In the genomic region with DNA sequence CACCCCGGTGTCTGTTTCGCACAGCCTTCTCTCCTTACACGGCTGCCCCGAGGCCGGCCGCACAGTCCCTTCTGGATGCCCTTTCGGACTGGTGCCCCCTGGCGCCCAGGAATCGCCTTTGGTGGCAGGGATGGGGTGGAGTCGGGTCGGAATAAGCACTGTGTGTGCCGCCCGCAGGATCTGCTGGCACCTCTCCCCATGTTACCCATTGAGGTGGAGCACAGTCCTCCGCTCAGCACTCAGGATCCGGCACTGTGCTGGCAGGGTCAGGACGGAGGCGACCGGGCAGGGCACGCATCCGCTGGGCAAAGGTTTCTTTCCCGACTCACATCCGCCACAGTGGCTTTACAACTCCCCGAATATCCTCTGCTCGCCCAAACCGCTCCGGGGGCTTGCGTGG, we compare ENCODE assay signal across 9 mouse cellular contexts. TPM values are rescaled to one million over a fixed set of nuclear protein-coding genes. Genes with fewer than 3 reads are reported as not detected.
DNase-seq lines count a peak whose midpoint lies in the region; ATAC-seq lines count a peak whose summit lies in the region.
"Not testable (repeated sequence)": the region's sequence is repeated elsewhere in the genome, so short reads cannot be mapped to it uniquely, and the experiment has no call there.
"Had no signal": no experiment of that assay in that cellular context is flagged by ENCODE, and none has a peak within 500 bp of the region (broad histone marks: within the 10 kb centered on the region; RNA-seq: fewer than 3 reads in every experiment).

No protein-coding gene starts in this region.

- not testable (repeated sequence) for H3K27ac ChIP-seq in embryonic facial prominence, embryonic 14.5 days (replicated peaks; ENCODE audit: low read depth, low read length); kidney, embryonic 15.5 days; liver, embryonic 13.5 days; midbrain, embryonic 13.5 days

- H3K9ac ChIP-seq in embryonic facial prominence, embryonic 14.5 days (ENCODE audit: low read depth, low read length), result 0 out of 2 replicates have a peak overlapping the region, but pooled peaks have one; percentile 34
- H3K9ac ChIP-seq in kidney, embryonic 15.5 days; liver, embryonic 13.5 days; midbrain, embryonic 13.5 days (replicated peaks): not testable (repeated sequence)

- H3K4me2 ChIP-seq in embryonic facial prominence, embryonic 14.5 days (ENCODE audit: low read depth, low read length), result peak overlapping the region; percentile 36
- peak overlapping the region; percentile 51 for H3K4me2 ChIP-seq in kidney, embryonic 15.5 days
- H3K4me2 ChIP-seq in liver, embryonic 13.5 days, result 0 out of 2 replicates have a peak overlapping the region, but pooled peaks have one; percentile 36
- peak overlapping the region; percentile 42 for H3K4me2 ChIP-seq in midbrain, embryonic 13.5 days (replicated peaks)

- H3K4me3 ChIP-seq in embryonic facial prominence, embryonic 14.5 days (ENCODE audit: low read depth, low read length), result peak overlapping the region; percentile 16; the same call in 1 of the 2 replicates
- peak overlapping the region; percentile 29 for H3K4me3 ChIP-seq in kidney, embryonic 15.5 days (replicated peaks)
- not testable (repeated sequence) for H3K4me3 ChIP-seq in liver, embryonic 13.5 days (replicated peaks)
- peak overlapping the region; percentile 29; the same call in 1 of the 2 replicates for H3K4me3 ChIP-seq in midbrain, embryonic 13.5 days (replicated peaks)

- ATAC-seq in embryonic facial prominence, embryonic 14.5 days (ENCODE audit: low read depth), result peak; percentile 16
- peak; percentile 18 for ATAC-seq in granulocyte monocyte progenitor cell, adult 5-6 weeks (replicated peaks; ENCODE audit: poor library complexity, severe bottlenecking)
- peak; percentile 6 to 14 for ATAC-seq in hematopoietic stem cell, adult 5-6 weeks (replicated peaks in 1 of 2; ENCODE audit: insufficient read depth in 1 of 2, low FRiP score in 2 of 2, low TSS enrichment in 1 of 2, low read depth in 1 of 2, poor library complexity in 2 of 2, severe bottlenecking in 2 of 2)
- ATAC-seq in kidney, embryonic 15.5 days (replicated peaks; ENCODE audit: low FRiP score), result peak; percentile 30
- ATAC-seq in liver, embryonic 13.5 days (ENCODE audit: low read depth), result not testable (repeated sequence)
- peak; percentile 51 for ATAC-seq in midbrain, embryonic 13.5 days

- DNase-seq in adrenal gland, adult 18-20 months (ENCODE audit: low spot score in 2 of 2), result peak; percentile 31 to 36
- not testable (repeated sequence) for DNase-seq in embryonic facial prominence, embryonic 14.5 days (ENCODE audit: low spot score); liver, embryonic 13.5 days
- peak; percentile 31 to 77 for DNase-seq in spleen, postnatal 4 days (ENCODE audit: low spot score in 2 of 2)

- H3K9me3 ChIP-seq in embryonic facial prominence, embryonic 14.5 days (ENCODE audit: control insufficient read depth, low read length); kidney, embryonic 15.5 days (replicated peaks); liver, embryonic 13.5 days (replicated peaks); midbrain, embryonic 13.5 days: not testable (repeated sequence)

- H3K36me3 ChIP-seq in embryonic facial prominence, embryonic 14.5 days (ENCODE audit: control insufficient read depth, insufficient read depth, low read length); kidney, embryonic 15.5 days; liver, embryonic 13.5 days; midbrain, embryonic 13.5 days: not testable (repeated sequence)

- peaks cover 23% of the 10 kb centered on the region for H3K27me3 ChIP-seq in embryonic facial prominence, embryonic 14.5 days (replicated peaks; ENCODE audit: control insufficient read depth, insufficient read depth, low read length)
- peaks cover 35% of the 10 kb centered on the region for H3K27me3 ChIP-seq in kidney, embryonic 15.5 days
- H3K27me3 ChIP-seq in liver, embryonic 13.5 days, result peaks cover 42% of the 10 kb centered on the region
- H3K27me3 ChIP-seq in midbrain, embryonic 13.5 days, result peaks cover 39% of the 10 kb centered on the region

- H3K4me1 ChIP-seq in embryonic facial prominence, embryonic 14.5 days (ENCODE audit: control insufficient read depth, insufficient read depth, low read length); kidney, embryonic 15.5 days; liver, embryonic 13.5 days (replicated peaks); midbrain, embryonic 13.5 days (replicated peaks): not testable (repeated sequence)

- 4% methylated on average over 11 of the region's 27 CpGs for WGBS in embryonic facial prominence, embryonic 14.5 days
- WGBS in kidney, embryonic 15.5 days, result 2% methylated on average over 20 of the region's 27 CpGs
- WGBS in liver, embryonic 13.5 days (ENCODE audit: insufficient replicate concordance), result 5% methylated on average over 19 of the region's 27 CpGs
- WGBS in midbrain, embryonic 13.5 days, result 7% methylated on average over 19 of the region's 27 CpGs

RNA-seq across cellular contexts. Expression of a gene that starts 13.2 kb away (rescaled TPM):
- total RNA-seq in adrenal gland, adult 18-20 months (2021), result 10 to 100 TPM; 17.7 to 32.8 TPM
- 20.5 and 25.0 TPM in 2 replicates for polyA plus RNA-seq in embryonic facial prominence, embryonic 14.5 days (2014; fragmentation: Nextera tagmentation; extraction: Ambion mirVana)
- 274 and 310 TPM in 2 replicates for total RNA-seq in granulocyte monocyte progenitor cell, adult 5-6 weeks (2014; fragmentation: Nextera tagmentation)
- 498 and 520 TPM in 2 replicates for total RNA-seq in granulocyte monocyte progenitor cell, adult 5-6 weeks (2017)
- 30.2 and 49.4 TPM in 2 replicates for total RNA-seq in hematopoietic stem cell, adult 5-6 weeks (2017)
- 7.8 and 10.5 TPM in 2 replicates for polyA plus RNA-seq in kidney, embryonic 15.5 days (2015; fragmentation: Nextera tagmentation; extraction: Ambion mirVana)
- polyA plus RNA-seq in liver, embryonic 13.5 days (2015; fragmentation: Nextera tagmentation; extraction: Ambion mirVana), result 17.9 and 23.1 TPM in 2 replicates
- polyA plus RNA-seq in midbrain, embryonic 13.5 days (2015; fragmentation: Nextera tagmentation; extraction: Ambion mirVana), result 4.8 and 6.0 TPM in 2 replicates
- polyA plus RNA-seq: C2C12 had no signal

RNA-seq across cellular contexts. Expression of a gene that starts 35.8 kb away (rescaled TPM):
- 1 to 10 TPM; 3.0 to 4.2 TPM for total RNA-seq in adrenal gland, adult 18-20 months (2021)
- polyA plus RNA-seq in embryonic facial prominence, embryonic 14.5 days (2014; fragmentation: Nextera tagmentation; extraction: Ambion mirVana), result 4.4 and 12.3 TPM in 2 replicates
- total RNA-seq in granulocyte monocyte progenitor cell, adult 5-6 weeks (2014; fragmentation: Nextera tagmentation), result 1.7 and 3.8 TPM in 2 replicates
- total RNA-seq in granulocyte monocyte progenitor cell, adult 5-6 weeks (2017), result 0.47 and 1.5 TPM in 2 replicates
- total RNA-seq in hematopoietic stem cell, adult 5-6 weeks (2017), result 2.4 and 3.3 TPM in 2 replicates
- 2.0 and 2.1 TPM in 2 replicates for polyA plus RNA-seq in kidney, embryonic 15.5 days (2015; fragmentation: Nextera tagmentation; extraction: Ambion mirVana)
- polyA plus RNA-seq in liver, embryonic 13.5 days (2015; fragmentation: Nextera tagmentation; extraction: Ambion mirVana), result 1.8 and 2.5 TPM in 2 replicates
- 2.0 and 3.7 TPM in 2 replicates for polyA plus RNA-seq in midbrain, embryonic 13.5 days (2015; fragmentation: Nextera tagmentation; extraction: Ambion mirVana)

RNA-seq across cellular contexts. Expression of a gene that starts 59.2 kb away (rescaled TPM):
- 10 to 100 TPM in 1 of 2 experiments, 1 to 10 TPM in 1; 5.8 to 13.0 TPM for total RNA-seq in adrenal gland, adult 18-20 months (2021)
- polyA plus RNA-seq in embryonic facial prominence, embryonic 14.5 days (2014; fragmentation: Nextera tagmentation; extraction: Ambion mirVana), result 0.81 and 0.92 TPM in 2 replicates
- 0.58 and 2.9 TPM in 2 replicates for total RNA-seq in granulocyte monocyte progenitor cell, adult 5-6 weeks (2014; fragmentation: Nextera tagmentation)
- 3.1 and 3.5 TPM in 2 replicates for total RNA-seq in granulocyte monocyte progenitor cell, adult 5-6 weeks (2017)
- 1.1 and 6.9 TPM in 2 replicates for total RNA-seq in hematopoietic stem cell, adult 5-6 weeks (2017)
- 1.2 and 1.3 TPM in 2 replicates for polyA plus RNA-seq in kidney, embryonic 15.5 days (2015; fragmentation: Nextera tagmentation; extraction: Ambion mirVana)
- polyA plus RNA-seq in liver, embryonic 13.5 days (2015; fragmentation: Nextera tagmentation; extraction: Ambion mirVana), result 2.0 and 2.4 TPM in 2 replicates
- 0.15 TPM in 1 of 2 replicates, not detected in the other for polyA plus RNA-seq in midbrain, embryonic 13.5 days (2015; fragmentation: Nextera tagmentation; extraction: Ambion mirVana)
